Mouse (Mus musculus): ENCODE data around the gene Klf15. TPM values are rescaled to one million over a fixed set of nuclear protein-coding genes. Genes with fewer than 3 reads are reported as not detected.
A peak's percentile ranks its signal among the peaks of the same experiment; 100 is the strongest.

The Klf15 gene
- total RNA-seq, 1 experiment from 2014 or later = 44.5 TPM

- DNase-seq = no peak
Observed at GRCm38 (mm10) chr6:90463890-90464421, 1.6 kb downstream of the Klf15 start.

- DNase-seq = no peak
Observed at GRCm38 (mm10) chr6:90465028-90465640, 2.8 kb downstream of the Klf15 start.

GRCm38 (mm10) chr6:90466079-90466478 lies 3.7 kb downstream of the Klf15 start:
- peak; percentile 60 for DNase-seq

- peak; percentile 27 for DNase-seq
Observed at GRCm38 (mm10) chr6:90466847-90467410, 4.6 kb downstream of the Klf15 start.

DNA sequence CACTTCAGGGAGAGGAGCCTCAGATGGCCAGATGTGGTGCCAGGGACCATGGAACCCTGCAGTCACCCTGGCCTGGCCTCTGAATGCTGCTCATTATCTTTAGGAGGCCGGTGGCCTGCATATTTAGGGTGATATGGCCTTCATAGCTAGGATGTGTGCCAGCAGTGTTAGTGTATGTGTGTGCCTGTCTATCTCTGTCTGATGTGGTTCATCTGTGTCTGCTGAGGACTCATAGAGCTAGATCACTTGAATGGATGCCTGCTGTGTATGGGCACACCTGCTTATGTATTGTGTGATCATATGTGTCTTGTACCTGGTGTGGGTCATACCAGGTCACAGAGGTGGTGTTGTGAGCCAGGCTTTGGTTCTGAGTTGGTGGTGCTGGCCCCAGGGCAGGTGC lies 5.8 kb downstream of the Klf15 start:
- no peak for DNase-seq

DNA sequence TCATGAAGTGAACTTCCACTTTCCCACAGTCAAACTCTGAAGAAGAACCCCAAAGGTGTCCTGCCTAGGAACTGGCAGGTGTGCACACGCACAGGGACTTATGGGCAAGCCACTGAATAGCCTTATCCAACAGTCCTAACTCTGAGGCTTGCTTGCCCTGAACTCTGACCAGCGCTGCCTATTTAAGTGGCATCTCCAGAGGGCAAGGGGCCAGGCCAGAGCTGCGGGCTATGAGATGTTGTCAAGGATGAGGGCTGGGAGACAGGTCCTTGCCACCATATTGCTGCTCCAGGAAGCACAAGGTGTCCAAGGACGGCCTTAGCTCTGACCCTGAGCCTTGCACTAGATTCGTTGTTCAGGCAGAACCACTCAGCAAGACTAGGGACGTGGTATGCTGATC lies 6.7 kb downstream of the Klf15 start:
- no peak for DNase-seq

DNA sequence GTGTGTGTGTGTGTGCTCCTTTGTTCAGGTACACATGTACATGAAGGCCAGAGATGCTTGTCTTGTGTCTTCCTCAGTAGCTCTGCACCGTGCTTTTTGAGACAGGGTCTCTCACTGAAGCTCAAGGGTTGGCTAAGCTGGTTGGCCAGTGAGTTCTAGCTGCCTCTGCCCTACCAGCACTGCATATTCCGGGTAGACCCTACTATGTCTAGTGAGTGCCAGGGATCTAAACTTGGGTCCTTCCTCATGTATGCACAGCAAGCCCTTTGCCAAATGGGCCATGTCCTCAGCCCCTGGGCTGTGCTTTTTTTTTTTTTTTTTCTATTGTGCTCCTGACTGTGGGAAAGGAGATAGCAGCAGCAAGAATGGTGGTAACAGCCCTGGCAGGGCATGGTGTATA lies 7.9 kb downstream of the Klf15 start:
- DNase-seq = no peak

- no peak for DNase-seq
Observed at GRCm38 (mm10) chr6:90470947-90471541, 8.7 kb downstream of the Klf15 start.

DNA sequence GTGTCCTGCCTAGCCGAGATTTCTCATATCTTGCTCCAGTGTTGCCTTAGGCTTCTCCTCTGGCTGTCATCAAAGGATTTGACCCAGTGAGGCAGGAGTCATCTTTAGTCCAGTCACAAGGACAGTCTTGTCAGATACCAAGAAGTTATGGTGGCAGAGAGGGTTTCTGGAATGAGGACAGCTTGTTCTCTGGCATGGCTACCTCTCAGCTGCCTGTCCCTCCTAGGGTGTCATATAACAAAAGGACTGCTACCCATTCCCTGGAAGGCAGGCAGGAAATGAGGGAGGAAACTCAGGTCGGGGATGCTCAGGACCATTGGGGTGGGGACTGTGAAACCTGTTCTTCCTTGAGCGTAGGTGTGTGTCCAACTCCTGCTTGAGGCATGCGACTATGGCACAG lies 9.7 kb downstream of the Klf15 start:
- DNase-seq = no peak

GRCm38 (mm10) chr6:90472697-90473096 lies 10.3 kb downstream of the Klf15 start:
- no peak for DNase-seq

- no peak for DNase-seq
Observed at GRCm38 (mm10) chr6:90473630-90474360, 11.4 kb downstream of the Klf15 start.

DNA sequence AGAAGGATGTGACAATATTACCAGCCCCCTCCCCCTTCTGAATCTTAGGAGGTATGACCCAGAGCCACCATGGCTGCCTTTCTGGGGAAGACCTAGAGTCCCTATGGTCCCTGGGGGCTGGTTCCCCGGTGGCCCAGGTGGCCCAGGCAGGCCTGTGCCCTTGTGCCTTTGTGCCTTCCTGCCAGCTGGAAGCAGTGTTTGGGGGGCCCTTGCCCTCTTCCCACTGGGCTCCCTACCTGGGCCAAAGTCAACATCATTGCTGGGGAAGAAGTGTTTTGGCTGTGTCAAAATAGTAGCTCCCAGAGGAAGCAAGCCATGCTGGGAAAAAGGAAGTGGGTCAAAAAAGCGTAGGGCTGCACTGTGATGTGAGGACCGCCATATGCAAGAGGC lies 12.0 kb downstream of the Klf15 start:
- no peak for DNase-seq

- no peak for DNase-seq
Observed at GRCm38 (mm10) chr6:90475176-90475853, 12.9 kb downstream of the Klf15 start.

DNA sequence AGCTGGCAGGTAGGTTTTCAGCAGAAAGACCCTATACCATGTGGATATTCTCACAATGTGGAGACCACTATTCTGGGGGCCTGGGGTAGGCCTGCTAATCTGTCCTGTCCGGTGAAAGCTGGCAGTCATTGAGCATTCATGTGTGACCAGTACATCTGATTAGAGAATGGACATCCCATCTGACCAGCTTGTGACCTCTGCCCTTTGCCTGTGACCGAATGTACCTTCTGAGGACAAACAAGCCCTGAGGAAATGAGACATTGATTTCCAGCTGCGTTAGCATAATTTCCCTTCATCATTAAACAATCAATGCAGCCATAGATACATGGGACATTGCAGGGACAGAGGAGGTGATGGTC lies 13.5 kb downstream of the Klf15 start:
- no peak for DNase-seq

DNA sequence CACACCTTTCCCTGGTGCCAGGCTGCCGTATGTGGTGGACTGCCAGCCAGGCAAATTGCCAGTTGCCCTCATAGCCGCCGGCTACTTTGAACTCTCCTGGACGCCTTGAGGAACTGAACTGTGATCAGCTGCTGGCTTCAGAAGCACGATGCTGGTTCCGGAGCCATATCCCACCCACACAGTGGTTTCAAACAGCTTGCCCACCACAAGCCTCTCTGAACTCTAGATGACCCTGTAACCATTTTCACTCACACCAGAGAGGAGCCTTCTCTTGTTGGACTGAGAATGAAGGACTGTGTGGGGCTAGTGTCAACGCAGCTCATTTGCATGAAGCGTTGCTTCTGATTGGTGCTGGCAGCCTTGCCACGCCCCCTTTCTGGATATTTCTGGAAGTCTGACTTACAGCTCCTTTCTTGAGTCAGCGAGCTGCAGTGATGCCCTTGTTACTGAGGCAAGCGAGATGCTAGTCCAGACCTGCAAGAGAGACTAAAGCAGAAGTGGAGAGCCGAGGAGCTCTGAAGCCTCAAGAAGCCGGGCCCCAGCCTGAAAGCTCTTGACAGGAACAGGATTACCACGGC lies 14.7 kb downstream of the Klf15 start:
- DNase-seq = no peak

DNA sequence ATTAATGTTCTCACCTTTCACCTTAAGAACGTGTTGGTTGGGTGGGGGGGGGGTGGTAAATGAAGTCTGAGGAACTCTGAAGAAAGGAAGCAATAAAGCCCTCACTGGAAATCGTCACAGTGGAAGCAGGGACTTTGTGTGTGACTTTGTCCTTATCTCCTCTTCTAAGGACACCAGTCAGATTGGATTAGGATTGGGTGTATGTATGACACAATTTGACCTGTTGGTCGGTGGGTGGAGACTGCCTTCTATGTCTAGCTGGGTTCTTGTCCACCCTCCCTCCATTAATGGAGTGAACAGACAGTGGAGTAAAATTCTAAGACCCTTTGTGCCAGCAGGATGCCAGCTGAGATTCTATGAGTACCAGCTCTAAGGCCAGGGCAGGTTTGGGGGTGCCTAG lies 21.9 kb downstream of the Klf15 start:
- no peak for DNase-seq

DNA sequence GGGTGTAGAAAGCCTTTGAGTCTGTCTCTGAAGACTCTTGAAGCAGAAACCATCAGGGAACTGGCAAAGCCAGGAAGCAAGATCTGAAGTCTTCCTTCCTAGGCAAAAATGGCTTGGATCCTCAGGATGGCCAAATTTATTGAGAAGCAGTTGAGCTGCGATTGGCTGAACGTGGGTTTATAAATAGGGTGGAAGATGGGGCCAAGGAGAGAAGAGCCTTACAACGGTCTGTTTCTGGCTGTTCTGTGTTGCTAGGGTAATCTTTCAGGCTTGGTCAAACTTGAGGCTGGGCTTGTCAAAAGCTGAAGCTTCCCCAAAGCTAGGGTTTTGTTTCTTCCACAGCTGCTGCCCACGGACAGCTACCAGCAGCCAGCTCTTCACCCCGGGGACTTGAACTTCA lies 22.5 kb downstream of the Klf15 start:
- DNase-seq = no peak

DNA sequence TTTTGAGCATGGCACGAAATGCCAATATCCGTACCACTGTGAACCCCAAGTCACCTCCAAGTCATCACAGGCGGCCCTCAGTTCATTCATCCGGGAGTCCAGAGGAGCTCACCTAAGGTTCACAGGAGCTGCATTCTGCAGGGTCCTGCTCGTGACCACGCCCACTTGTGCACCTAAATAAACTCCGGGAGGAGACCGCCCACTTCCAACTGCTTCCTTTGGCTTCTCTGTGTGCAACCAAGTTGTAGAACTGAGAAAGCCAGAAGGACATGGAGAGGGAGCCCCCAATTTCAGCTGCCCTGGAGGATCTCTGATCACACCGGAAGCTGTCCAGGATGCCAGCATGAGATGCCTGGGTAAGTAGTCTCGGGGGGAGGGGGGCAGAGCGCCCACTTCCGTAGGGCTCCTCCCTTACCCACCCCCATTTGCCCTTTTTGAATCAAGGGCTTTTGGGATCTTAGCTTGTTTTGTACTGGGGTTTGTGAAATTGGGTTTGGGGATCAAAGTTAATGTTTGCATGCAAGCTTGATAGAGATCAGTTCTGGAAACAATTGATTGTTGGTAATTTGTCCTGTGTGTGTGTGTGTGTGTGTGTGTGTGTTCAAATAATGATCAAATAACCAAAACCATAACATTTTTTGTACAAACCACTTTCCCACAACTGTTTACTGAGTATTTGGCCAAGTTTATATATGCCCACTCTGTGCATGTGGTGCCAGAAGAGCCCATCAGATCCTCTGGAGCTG lies 24.0 kb downstream of the Klf15 start, which contains the start of gene Aldh1l1:
Aldh1l1 (plus strand) TSS at position 252 of the 746 bp plus-strand sequence.
- DNase-seq = no peak

DNA sequence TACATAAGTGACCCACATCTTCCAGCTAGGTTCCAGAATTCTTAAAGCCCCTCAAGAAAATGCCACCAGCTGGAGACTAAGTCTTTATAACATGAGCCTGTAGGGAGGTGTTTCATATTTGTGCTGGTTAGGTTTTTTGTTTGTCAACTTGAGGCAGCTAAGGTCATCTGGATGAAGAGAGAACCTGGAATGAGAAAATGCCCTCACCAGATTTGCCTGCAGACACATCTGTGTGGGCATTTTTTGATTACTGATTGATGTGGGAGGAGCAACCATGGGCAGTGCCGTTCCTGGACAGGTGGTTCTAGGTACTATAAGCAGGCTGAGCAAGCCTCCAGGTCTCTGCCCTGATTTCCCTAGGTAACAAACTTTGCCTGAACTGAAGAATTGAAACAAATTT lies 25.2 kb downstream of the Klf15 start:
- DNase-seq = no peak

GRCm38 (mm10) chr6:90489532-90489931 lies 27.2 kb downstream of the Klf15 start:
- no peak for DNase-seq

DNA sequence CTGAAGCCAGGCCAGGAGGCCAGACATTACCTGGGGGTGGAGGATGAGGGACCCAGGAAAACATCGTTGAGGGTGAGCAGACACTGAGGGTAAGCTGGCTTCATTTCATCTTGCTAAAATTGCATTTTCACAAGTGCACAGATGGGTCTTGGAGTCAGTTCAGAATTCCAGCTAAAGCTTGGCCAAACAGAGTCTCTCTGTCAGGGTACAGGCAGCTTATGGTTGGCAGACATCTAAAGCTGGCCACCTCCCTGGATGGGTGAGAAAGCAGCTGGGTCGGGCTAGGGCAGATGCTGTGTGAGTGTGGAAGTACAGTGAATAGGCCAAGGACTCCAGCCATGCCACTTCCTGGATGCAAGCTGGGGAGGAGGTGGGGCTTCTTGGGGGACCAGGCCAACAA lies 28.6 kb downstream of the Klf15 start:
- no peak for DNase-seq
